Mouse (Mus musculus): Measurements from ENCODE around the gene Olfr1229.

Olfr1229 gene

GRCm38 (mm10) chr2:89287914-89288313 is at the start of gene Olfr1229:
Olfr1229 (minus strand) TSS chr2:89288014.
- DNase-seq (ENCODE audit: low spot score), result no peak

- no peak for DNase-seq (ENCODE audit: low spot score)
Measured at GRCm38 (mm10) chr2:89329575-89329974, 41.8 kb upstream of the Olfr1229 start, which contains the start of gene Olfr1232. Olfr1232 (minus strand) TSS chr2:89329675.

GRCm38 (mm10) chr2:89306974-89307373 is 19.2 kb upstream of the Olfr1229 start, which contains the start of gene Olfr1231:
Olfr1231 (minus strand) TSS chr2:89307074.
- no peak for DNase-seq (ENCODE audit: low spot score)

GRCm38 (mm10) chr2:89297168-89297567 is 9.4 kb upstream of the Olfr1229 start, which contains the start of gene Olfr1230:
Olfr1230 (minus strand) TSS chr2:89297268.
- DNase-seq (ENCODE audit: low spot score), result no peak

GRCm38 (mm10) chr2:89253962-89254361 is 33.9 kb downstream of the Olfr1229 start, which contains the start of gene Olfr1228:
Olfr1228 (minus strand) TSS chr2:89254062.
- DNase-seq (ENCODE audit: low spot score), result no peak

Measured in embryo, embryonic 10 days (tissue).